In genomic region chr14:21280451-21280850, GRCm38 (mm10) we compare ENCODE assay signal across 24 mouse cellular contexts.
DNase-seq lines count a peak whose midpoint lies in the region; ATAC-seq and TF ChIP-seq lines count a peak whose summit lies in the region.
"Had no signal": no experiment of that assay in that cellular context is flagged by ENCODE, and none has a peak within 500 bp of the region (broad histone marks: within the 10 kb centered on the region; RNA-seq: fewer than 3 reads in every experiment).

No protein-coding gene starts in this region.

- H3K4me2 ChIP-seq in kidney, embryonic 16.5 days (replicated peaks; ENCODE audit: low read depth, low read length), result no peak overlapping the region
- H3K4me2 ChIP-seq in liver, embryonic 12.5 days, result no peak overlapping the region
- H3K4me2 ChIP-seq in intestine, embryonic 15.5 days (replicated peaks), result no peak overlapping the region
- no peak overlapping the region for H3K4me2 ChIP-seq in forebrain, embryonic 14.5 days (ENCODE audit: low read length)
- H3K4me2 ChIP-seq: heart, embryonic 11.5 days; midbrain, embryonic 12.5 days; stomach, embryonic 15.5 days had no signal

- no peak for TF ChIP-seq POLR2A in liver, adult 2 months (IDR thresholded peaks at IDR 0.05; ENCODE audit: extremely low read depth, insufficient read depth, low read length)

- no peak overlapping the region for H3K9ac ChIP-seq in kidney, embryonic 16.5 days (replicated peaks; ENCODE audit: low read length)
- H3K9ac ChIP-seq in liver, adult 2 months (ENCODE audit: low read depth, low read length), result no peak overlapping the region
- H3K9ac ChIP-seq in liver, embryonic 12.5 days, result no peak overlapping the region
- H3K9ac ChIP-seq in intestine, embryonic 15.5 days, result no peak overlapping the region
- H3K9ac ChIP-seq in forebrain, embryonic 14.5 days (ENCODE audit: low read length), result no peak overlapping the region
- H3K9ac ChIP-seq: midbrain, embryonic 12.5 days; stomach, embryonic 15.5 days had no signal

- no peak overlapping the region for H3K4me3 ChIP-seq in kidney, embryonic 16.5 days (ENCODE audit: low read length)
- no peak overlapping the region for H3K4me3 ChIP-seq in liver, adult 2 months (ENCODE audit: insufficient read depth, low read depth, low read length)
- no peak overlapping the region for H3K4me3 ChIP-seq in liver, embryonic 12.5 days
- H3K4me3 ChIP-seq in intestine, embryonic 15.5 days (replicated peaks), result no peak overlapping the region
- no peak overlapping the region for H3K4me3 ChIP-seq in forebrain, embryonic 14.5 days (ENCODE audit: low read depth, low read length)
- H3K4me3 ChIP-seq: embryonic facial prominence, embryonic 10.5 days; hindbrain, embryonic 10.5 days; midbrain, embryonic 12.5 days; stomach, embryonic 15.5 days had no signal

- no peaks in the 10 kb centered on the region for H3K36me3 ChIP-seq in kidney, embryonic 16.5 days (ENCODE audit: insufficient read depth, low read length)
- peaks cover 16% of the 10 kb centered on the region for H3K36me3 ChIP-seq in liver, adult 2 months (ENCODE audit: control insufficient read depth, insufficient read depth, low read length)
- H3K36me3 ChIP-seq in liver, embryonic 12.5 days, result no peaks in the 10 kb centered on the region
- no peaks in the 10 kb centered on the region for H3K36me3 ChIP-seq in intestine, embryonic 15.5 days
- no peaks in the 10 kb centered on the region for H3K36me3 ChIP-seq in splenic B cell, adult 2 months (ENCODE audit: control insufficient read depth, insufficient read depth, low read length, poor library complexity, severe bottlenecking)
- H3K36me3 ChIP-seq in forebrain, embryonic 14.5 days (ENCODE audit: control insufficient read depth, insufficient read depth, low read length), result no peaks in the 10 kb centered on the region
- H3K36me3 ChIP-seq: embryonic facial prominence, embryonic 10.5 days; hindbrain, embryonic 10.5 days; midbrain, embryonic 12.5 days; stomach, embryonic 15.5 days had no signal

- peaks cover 3% of the 10 kb centered on the region; the same call in 1 of the 2 replicates for H3K79me2 ChIP-seq in liver, adult 2 months (ENCODE audit: control insufficient read depth, insufficient read depth, low read length)

- 54% methylated on average over 3 of the region's 3 CpGs for WGBS in kidney, embryonic 16.5 days
- WGBS in liver, adult 2 months, result 26% methylated on average over 3 of the region's 3 CpGs
- 48% methylated on average over 3 of the region's 3 CpGs for WGBS in liver, embryonic 12.5 days (ENCODE audit: insufficient replicate concordance)
- 50% methylated on average over 3 of the region's 3 CpGs for WGBS in intestine, embryonic 15.5 days
- WGBS in forebrain, embryonic 14.5 days, result 62% methylated on average over 3 of the region's 3 CpGs

- 0 out of 2 replicates have a peak, but pooled peaks cover 4% of the 10 kb centered on the region for H3K4me1 ChIP-seq in kidney, embryonic 16.5 days (ENCODE audit: insufficient read depth, low read length)
- H3K4me1 ChIP-seq in liver, adult 2 months (ENCODE audit: control insufficient read depth, insufficient read depth, low read length), result peaks cover 27% of the 10 kb centered on the region
- peaks cover 4% of the 10 kb centered on the region for H3K4me1 ChIP-seq in liver, embryonic 12.5 days
- H3K4me1 ChIP-seq in intestine, embryonic 15.5 days (replicated peaks), result no peaks in the 10 kb centered on the region; the same call in 1 of the 2 replicates
- peaks cover 25% of the 10 kb centered on the region for H3K4me1 ChIP-seq in forebrain, embryonic 14.5 days (ENCODE audit: control insufficient read depth, insufficient read depth, low read length)
- H3K4me1 ChIP-seq: hindbrain, embryonic 10.5 days; stomach, embryonic 15.5 days had no signal

- no peaks in the 10 kb centered on the region for H3K27me3 ChIP-seq in kidney, embryonic 16.5 days (ENCODE audit: insufficient read depth, low read length)
- no peaks in the 10 kb centered on the region for H3K27me3 ChIP-seq in liver, adult 2 months (ENCODE audit: control insufficient read depth, insufficient read depth, low read length)
- H3K27me3 ChIP-seq in liver, embryonic 12.5 days (replicated peaks), result no peaks in the 10 kb centered on the region
- no peaks in the 10 kb centered on the region for H3K27me3 ChIP-seq in intestine, embryonic 15.5 days (replicated peaks)
- no peaks in the 10 kb centered on the region for H3K27me3 ChIP-seq in splenic B cell, adult 2 months (ENCODE audit: control insufficient read depth, insufficient read depth, low read length, poor library complexity, severe bottlenecking)
- no peaks in the 10 kb centered on the region for H3K27me3 ChIP-seq in forebrain, embryonic 14.5 days (replicated peaks; ENCODE audit: control insufficient read depth, insufficient read depth, low read length)
- H3K27me3 ChIP-seq: midbrain, embryonic 12.5 days; Patski; stomach, embryonic 15.5 days had no signal

- no peak for TF ChIP-seq CTCF in liver, adult 2 months (IDR thresholded peaks at IDR 0.05; ENCODE audit: low read depth, low read length)

- no peak for ATAC-seq in kidney, embryonic 16.5 days (ENCODE audit: low FRiP score, low TSS enrichment)
- ATAC-seq in liver, embryonic 12.5 days, result no peak
- ATAC-seq in intestine, embryonic 15.5 days, result peak; percentile 67
- no peak for ATAC-seq in forebrain, embryonic 14.5 days
- ATAC-seq: CD4-positive, CD25-positive, alpha-beta regulatory T cell, adult 4 months; forebrain, embryonic 16.5 days; hindbrain, postnatal 0 days; Patski had no signal

- DNase-seq in kidney, adult 11 months, result peak; percentile 21
- DNase-seq in liver, adult 2 months (ENCODE audit: extremely low read depth, low read depth, low spot score), result peak; percentile 59
- DNase-seq in splenic B cell, adult 2 months (ENCODE audit: low read depth, low spot score), result peak; percentile 66
- DNase-seq in forebrain, embryonic 14.5 days (ENCODE audit: low spot score), result no peak
- DNase-seq: cerebellum, adult 11-12 months; cerebellum, postnatal 10 days; gastrocnemius, postnatal 14 days; heart, adult 11 months; layer of hippocampus, adult 9-11 months; lung, postnatal 10 days; thymus, postnatal 36 days had no signal

- H3K9me3 ChIP-seq in kidney, embryonic 16.5 days (ENCODE audit: low read length), result no peaks in the 10 kb centered on the region
- H3K9me3 ChIP-seq in liver, embryonic 12.5 days (replicated peaks), result no peaks in the 10 kb centered on the region
- H3K9me3 ChIP-seq in intestine, embryonic 15.5 days, result no peaks in the 10 kb centered on the region
- H3K9me3 ChIP-seq in forebrain, embryonic 14.5 days (replicated peaks; ENCODE audit: control insufficient read depth, low read length), result no peaks in the 10 kb centered on the region
- H3K9me3 ChIP-seq: embryonic facial prominence, embryonic 10.5 days; hindbrain, embryonic 10.5 days; midbrain, embryonic 12.5 days; stomach, embryonic 15.5 days had no signal

- H3K27ac ChIP-seq in kidney, embryonic 16.5 days (ENCODE audit: low read length), result no peak overlapping the region
- no peak overlapping the region for H3K27ac ChIP-seq in liver, adult 2 months (replicated peaks; ENCODE audit: insufficient read depth, low read depth, low read length)
- no peak overlapping the region for H3K27ac ChIP-seq in liver, embryonic 12.5 days
- H3K27ac ChIP-seq in intestine, embryonic 15.5 days, result no peak overlapping the region
- no peak overlapping the region for H3K27ac ChIP-seq in forebrain, embryonic 14.5 days (ENCODE audit: low read depth, low read length)
- H3K27ac ChIP-seq: embryonic facial prominence, embryonic 10.5 days; hindbrain, embryonic 10.5 days; hindbrain, postnatal 0 days; kidney, postnatal 0 days; midbrain, embryonic 12.5 days; stomach, embryonic 15.5 days had no signal
